Mouse (Mus musculus) gastrocnemius, postnatal 4 days (tissue): Measurements from ENCODE around the gene Plpp7. TPM values are rescaled to one million over a fixed set of nuclear protein-coding genes. Genes with fewer than 3 reads are reported as not detected.
A peak's percentile ranks its signal among the peaks of the same experiment; 100 is the strongest.

Experiments
- DNase-seq, 2 experiments: peaks; one replicate each; pipeline ENCODE4 v3.0.0; 2021 to 2022; ENCODE audit warnings: low spot score in 2 of 2, mixed read lengths in 2 of 2
- long read RNA-seq, 2 experiments: library from polyadenylated mRNA; stranded (forward); transcript quantifications; one replicate each; pipeline ENCODE4 v2.0.0; 2021
- total RNA-seq, 2 experiments: library from RNA; stranded (reverse); gene quantifications; 2 replicates each; pipeline ENCODE4 v1.2.3; 2021

Gene Plpp7
- 10 to 100 TPM; 71.5 to 76.7 TPM for total RNA-seq
- long read RNA-seq, experiment 1, transcript Plpp7-201 (2 exons, 1,947 nt), result major isoform, 76 of 82 reads
- long read RNA-seq, experiment 1, partial matches to known transcripts, result 0 of 82 reads
- long read RNA-seq, experiment 1, other reads (novel, unspliced or antisense), result 4 of 82 reads
- long read RNA-seq, experiment 2, transcript Plpp7-201 (2 exons, 1,947 nt), result major isoform, 93 of 100 reads
- long read RNA-seq, experiment 2, partial matches to known transcripts, result 1 of 100 reads
- long read RNA-seq, experiment 2, other reads (novel, unspliced or antisense), result 5 of 100 reads

- DNase-seq, result peak; percentile 50 to 78
Observed at GRCm38 (mm10) chr2:32095351-32096121, at the start of gene Plpp7. Plpp7 (plus strand) TSS chr2:32095528.

GRCm38 (mm10) chr2:32046009-32046408 lies 49.3 kb upstream of the Plpp7 start:
- DNase-seq, result no peak

GRCm38 (mm10) chr2:32047323-32047722 lies 48.0 kb upstream of the Plpp7 start:
- no peak for DNase-seq

- no peak for DNase-seq
Observed at GRCm38 (mm10) chr2:32051791-32052190, 43.5 kb upstream of the Plpp7 start.

GRCm38 (mm10) chr2:32052418-32052817 lies 42.9 kb upstream of the Plpp7 start:
- no peak for DNase-seq

GRCm38 (mm10) chr2:32055357-32055965 lies 39.9 kb upstream of the Plpp7 start:
- DNase-seq, result no peak

- DNase-seq, result peak in 1 of 2 experiments; percentile 50
Observed at GRCm38 (mm10) chr2:32056524-32056923, 38.8 kb upstream of the Plpp7 start.

- no peak for DNase-seq
Observed at GRCm38 (mm10) chr2:32057360-32057759, 38.0 kb upstream of the Plpp7 start.

- no peak for DNase-seq
Observed at GRCm38 (mm10) chr2:32057794-32058193, 37.5 kb upstream of the Plpp7 start.

- no peak for DNase-seq
Observed at GRCm38 (mm10) chr2:32058241-32058640, 37.1 kb upstream of the Plpp7 start.

GRCm38 (mm10) chr2:32058716-32059115 lies 36.6 kb upstream of the Plpp7 start:
- no peak for DNase-seq

- DNase-seq, result no peak
Observed at GRCm38 (mm10) chr2:32059613-32060012, 35.7 kb upstream of the Plpp7 start.

- DNase-seq, result no peak
Observed at GRCm38 (mm10) chr2:32060228-32060805, 35.0 kb upstream of the Plpp7 start.

- DNase-seq, result no peak
Observed at GRCm38 (mm10) chr2:32061189-32061588, 34.1 kb upstream of the Plpp7 start.

- no peak for DNase-seq
Observed at GRCm38 (mm10) chr2:32061722-32062505, 33.4 kb upstream of the Plpp7 start.

GRCm38 (mm10) chr2:32062626-32063410 lies 32.5 kb upstream of the Plpp7 start:
- DNase-seq, result no peak

- no peak for DNase-seq
Observed at GRCm38 (mm10) chr2:32063451-32064151, 31.7 kb upstream of the Plpp7 start.

GRCm38 (mm10) chr2:32064913-32065312 lies 30.4 kb upstream of the Plpp7 start:
- DNase-seq, result peak in 1 of 2 experiments; percentile 58

GRCm38 (mm10) chr2:32065371-32065791 lies 29.9 kb upstream of the Plpp7 start:
- no peak for DNase-seq
